In genomic region chr14:80113115-80113687, GRCm38 (mm10) we compare ENCODE assay signal across 17 mouse cellular contexts.
"Had no signal": no experiment of that assay in that cellular context is flagged by ENCODE, and none has a peak within 500 bp of the region (broad histone marks: within the 10 kb centered on the region; RNA-seq: fewer than 3 reads in every experiment).

No protein-coding gene starts in this region.

- DNase-seq: kidney, adult 11 months; kidney, adult 8-10 months; kidney, postnatal 10 days; kidney, postnatal 36 days; left cerebral cortex, postnatal 4 days; liver, embryonic 13.5 days; lung, adult 2 months; lung, postnatal 14 days; lung, postnatal 4 days; retina, postnatal 1 day; right cerebral cortex, postnatal 25 days; spleen, adult 18-20 months; thymus, postnatal 25 days had no signal

- H3K4me2 ChIP-seq: intestine, embryonic 15.5 days; kidney, embryonic 15.5 days; liver, embryonic 13.5 days; neural tube, embryonic 12.5 days; stomach, embryonic 15.5 days had no signal

- ATAC-seq: intestine, embryonic 15.5 days had no signal

- H3K27ac ChIP-seq: intestine, embryonic 15.5 days; kidney, embryonic 15.5 days; liver, embryonic 13.5 days; neural tube, embryonic 12.5 days; stomach, embryonic 15.5 days had no signal

- H3K4me1 ChIP-seq: intestine, embryonic 15.5 days; kidney, embryonic 15.5 days; liver, embryonic 13.5 days; neural tube, embryonic 12.5 days; stomach, embryonic 15.5 days had no signal

- H3K4me3 ChIP-seq: intestine, embryonic 15.5 days; kidney, embryonic 15.5 days; liver, embryonic 13.5 days; neural tube, embryonic 12.5 days; stomach, embryonic 15.5 days had no signal

- H3K27me3 ChIP-seq: intestine, embryonic 15.5 days; kidney, embryonic 15.5 days; liver, embryonic 13.5 days; neural tube, embryonic 12.5 days; stomach, embryonic 15.5 days had no signal

- H3K9me3 ChIP-seq: intestine, embryonic 15.5 days; kidney, embryonic 15.5 days; liver, embryonic 13.5 days; neural tube, embryonic 12.5 days; stomach, embryonic 15.5 days had no signal

- H3K36me3 ChIP-seq: intestine, embryonic 15.5 days; kidney, embryonic 15.5 days; liver, embryonic 13.5 days; neural tube, embryonic 12.5 days; stomach, embryonic 15.5 days had no signal

- H3K9ac ChIP-seq: intestine, embryonic 15.5 days; kidney, embryonic 15.5 days; liver, embryonic 13.5 days; neural tube, embryonic 12.5 days; stomach, embryonic 15.5 days had no signal
